Mouse (Mus musculus) MEL (cell line): ENCODE measurements at regions not wholly inside any gene's neighbourhood (a gene's known extent, or its start where the extent isn't known, plus 50 kb on each side); places are given as distances from the start of the nearest gene placed in this dataset.

Source experiments
- DNase-seq: peaks from one replicate; pipeline ENCODE4 v3.0.0; 2011; ENCODE audit warnings: low read depth, low spot score
- H3K27ac ChIP-seq: 2 replicates; pipeline ENCODE4 v1.5.1; 2012; ENCODE audit warnings: low read depth, mild to moderate bottlenecking, control low read depth, low read length, moderate library complexity; ENCODE audit not compliant: control insufficient read depth
- H3K27me3 ChIP-seq, 2 experiments: fragments of 150-350 bp in 1 of 2; sonication (generic) in 1 of 2; 2 replicates each; pipeline ENCODE4 v1.6.1; 2012; ENCODE audit warnings: low read length in 2 of 2, mild to moderate bottlenecking in 2 of 2, improper control_type of control experiment in 1 of 2, moderate library complexity in 1 of 2; ENCODE audit not compliant: insufficient read depth in 2 of 2, control insufficient read depth in 1 of 2
- H3K36me3 ChIP-seq, 2 experiments: 2 replicates each; pipeline ENCODE4 v1.6.1; 2012 to 2014; ENCODE audit warnings: low read length in 2 of 2, improper control_type of control experiment in 1 of 2, inconsistent platforms in 1 of 2, mild to moderate bottlenecking in 1 of 2; ENCODE audit not compliant: insufficient read depth in 2 of 2, control insufficient read depth in 1 of 2
- H3K4me1 ChIP-seq, 2 experiments: fragments of 150-350 bp in 1 of 2; sonication (generic) in 1 of 2; 2 replicates each; pipeline ENCODE4 v1.6.1; 2012; ENCODE audit warnings: low read length in 2 of 2, improper control_type of control experiment in 1 of 2, mild to moderate bottlenecking in 1 of 2; ENCODE audit not compliant: insufficient read depth in 2 of 2, control insufficient read depth in 1 of 2
- H3K4me3 ChIP-seq, 2 experiments: fragments of 150-350 bp in 1 of 2; sonication (generic) in 1 of 2; 2 replicates each; pipeline ENCODE4 v1.5.1; 2012; ENCODE audit warnings: low read depth in 2 of 2, low read length in 2 of 2, mild to moderate bottlenecking in 2 of 2, moderate library complexity in 2 of 2, control low read depth in 1 of 2, improper control_type of control experiment in 1 of 2; ENCODE audit not compliant: control insufficient read depth in 1 of 2, insufficient read depth in 1 of 2
- H3K79me2 ChIP-seq: 2 replicates; pipeline ENCODE4 v1.6.1; 2012; ENCODE audit warnings: mild to moderate bottlenecking, low read length, moderate library complexity; ENCODE audit not compliant: control insufficient read depth, poor library complexity, insufficient read depth
- H3K9ac ChIP-seq: 2 replicates; pipeline ENCODE4 v1.6.1; 2012; ENCODE audit warnings: low read depth, mild to moderate bottlenecking, control low read depth, low read length, moderate library complexity; ENCODE audit not compliant: control insufficient read depth, poor library complexity, severe bottlenecking
- H3K9me3 ChIP-seq: fragments of 150-350 bp; sonication (generic); replicated peaks from 2 replicates; pipeline ENCODE4 v1.6.1; 2012; ENCODE audit warnings: mild to moderate bottlenecking, low read length, improper control_type of control experiment, moderate library complexity; ENCODE audit not compliant: insufficient read depth
- BHLHE40 ChIP-seq: IDR thresholded peaks from 2 replicates; pipeline ENCODE4 v1.6.1; 2012; ENCODE audit warnings: low read depth, mild to moderate bottlenecking, inconsistent platforms, low read length, improper control_type of control experiment, borderline replicate concordance
- CHD2 ChIP-seq: IDR thresholded peaks from 2 replicates; pipeline ENCODE4 v1.6.1; 2011; ENCODE audit warnings: low read length, improper control_type of control experiment
- CTCF ChIP-seq, 3 experiments: IDR thresholded peaks in 2 of 3; conservative IDR thresholded peaks in 1 of 3; 2 replicates each; pipeline ENCODE4 v1.5.1; 2011 to 2012; ENCODE audit warnings: low read length in 3 of 3, low read depth in 2 of 3, mild to moderate bottlenecking in 2 of 3, improper control_type of control experiment in 1 of 3, inconsistent platforms in 1 of 3, mixed read lengths in 1 of 3, moderate library complexity in 1 of 3; ENCODE audit not compliant: control insufficient read depth in 1 of 3, insufficient read depth in 1 of 3, poor library complexity in 1 of 3, severe bottlenecking in 1 of 3
- E2F4 ChIP-seq: IDR thresholded peaks from 2 replicates; pipeline ENCODE4 v1.6.1; 2011; ENCODE audit warnings: low read depth, low read length, improper control_type of control experiment, borderline replicate concordance
- EP300 ChIP-seq, 2 experiments: IDR thresholded peaks; 2 replicates each; pipeline ENCODE4 v1.6.1; 2011; ENCODE audit warnings: improper control_type of control experiment in 2 of 2, low read length in 2 of 2, low read depth in 1 of 2, mild to moderate bottlenecking in 1 of 2
- ETS1 ChIP-seq: IDR thresholded peaks from 2 replicates; pipeline ENCODE4 v1.6.1; 2012; ENCODE audit warnings: low read depth, mild to moderate bottlenecking, inconsistent platforms, low read length, improper control_type of control experiment, moderate library complexity
- HCFC1 ChIP-seq: IDR thresholded peaks from 2 replicates; pipeline ENCODE4 v1.6.1; 2012; ENCODE audit warnings: low read depth, mild to moderate bottlenecking, inconsistent platforms, low read length, improper control_type of control experiment, moderate library complexity
- JUND ChIP-seq: IDR thresholded peaks from 2 replicates; pipeline ENCODE4 v1.6.1; 2011; ENCODE audit warnings: low read depth, mild to moderate bottlenecking, improper control_type of control experiment, low read length
- MAZ ChIP-seq: IDR thresholded peaks from 2 replicates; pipeline ENCODE4 v1.6.1; 2012; ENCODE audit warnings: low read depth, mild to moderate bottlenecking, inconsistent platforms, low read length, improper control_type of control experiment
- MXI1 ChIP-seq: IDR thresholded peaks from 2 replicates; pipeline ENCODE4 v1.6.1; 2011; ENCODE audit warnings: mild to moderate bottlenecking, low read depth, low read length, improper control_type of control experiment
- MYB ChIP-seq: IDR thresholded peaks from 2 replicates; pipeline ENCODE4 v1.6.1; 2011; ENCODE audit warnings: mild to moderate bottlenecking, low read depth, low read length, improper control_type of control experiment
- NELFE ChIP-seq: IDR thresholded peaks from 2 replicates; pipeline ENCODE4 v1.6.1; 2011; ENCODE audit warnings: low read depth, low read length, improper control_type of control experiment
- NRF1 ChIP-seq: IDR thresholded peaks from 2 replicates; pipeline ENCODE4 v1.6.1; 2014; ENCODE audit warnings: low read depth, mild to moderate bottlenecking, inconsistent platforms, low read length, improper control_type of control experiment, moderate library complexity; ENCODE audit not compliant: poor library complexity, insufficient read depth, severe bottlenecking
- POLR2A ChIP-seq, 2 experiments: IDR thresholded peaks; 2 replicates each; pipeline ENCODE4 v1.6.1; 2011 to 2012; ENCODE audit warnings: low read length in 2 of 2, mild to moderate bottlenecking in 2 of 2, control low read depth in 1 of 2, improper control_type of control experiment in 1 of 2, low read depth in 1 of 2, moderate library complexity in 1 of 2; ENCODE audit not compliant: control insufficient read depth in 1 of 2, insufficient read depth in 1 of 2, poor library complexity in 1 of 2
- POLR2AphosphoS5 ChIP-seq: IDR thresholded peaks from 2 replicates; pipeline ENCODE4 v1.6.1; 2012; ENCODE audit warnings: low read depth, borderline replicate concordance, mild to moderate bottlenecking, inconsistent platforms, low read length, moderate library complexity, mixed read lengths
- RAD21 ChIP-seq: IDR thresholded peaks from 2 replicates; pipeline ENCODE4 v1.6.1; 2011; ENCODE audit warnings: mild to moderate bottlenecking, low read depth, low read length, improper control_type of control experiment
- SIN3A ChIP-seq: IDR thresholded peaks from 2 replicates; pipeline ENCODE4 v1.6.1; 2012; ENCODE audit warnings: low read length, improper control_type of control experiment, inconsistent platforms
- TBP ChIP-seq: IDR thresholded peaks from 2 replicates; pipeline ENCODE4 v1.8.0; 2011; ENCODE audit warnings: low read depth, low read length, improper control_type of control experiment

DNA sequence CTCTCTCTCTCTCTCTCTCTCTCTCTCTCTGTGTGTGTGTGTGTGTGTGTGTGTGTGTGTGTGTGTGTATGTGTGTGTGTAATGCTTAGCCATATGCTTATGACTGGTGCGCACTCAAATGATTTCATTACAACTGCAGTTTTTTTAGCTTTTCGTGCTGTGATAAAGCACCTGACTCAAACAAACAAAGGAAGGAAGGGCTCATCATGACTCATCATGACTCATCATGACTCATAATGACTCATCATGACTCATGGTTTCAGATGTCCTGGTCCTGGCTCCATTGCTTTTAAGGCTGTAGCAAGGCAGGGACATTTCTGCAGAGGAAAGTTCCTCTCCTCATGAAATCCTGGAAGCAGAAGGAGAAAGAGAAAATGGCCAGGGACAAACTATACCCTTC is 302.9 kb downstream of the Foxa2 start:
- no peaks in the 10 kb centered on the region for H3K36me3 ChIP-seq
- no peaks in the 10 kb centered on the region for H3K27me3 ChIP-seq
- no peaks in the 10 kb centered on the region for H3K9me3 ChIP-seq
- no peak overlapping the region for H3K4me3 ChIP-seq
- no peak overlapping the region for H3K9ac ChIP-seq
- TF ChIP-seq POLR2A (IDR thresholded peaks at IDR 0.05; ENCODE audit: control insufficient read depth in 1 of 2, insufficient read depth in 1 of 2, low read depth in 1 of 2, low read length in 2 of 2, poor library complexity in 1 of 2) (no peak), MAZ (no peak), RAD21 (no peak), JUND (peak; percentile 96)
- H3K79me2 ChIP-seq, result no peaks in the 10 kb centered on the region
- DNase-seq, result peak; percentile 32
- H3K4me1 ChIP-seq, result no peaks in the 10 kb centered on the region
- H3K27ac ChIP-seq, result no peak overlapping the region

DNA sequence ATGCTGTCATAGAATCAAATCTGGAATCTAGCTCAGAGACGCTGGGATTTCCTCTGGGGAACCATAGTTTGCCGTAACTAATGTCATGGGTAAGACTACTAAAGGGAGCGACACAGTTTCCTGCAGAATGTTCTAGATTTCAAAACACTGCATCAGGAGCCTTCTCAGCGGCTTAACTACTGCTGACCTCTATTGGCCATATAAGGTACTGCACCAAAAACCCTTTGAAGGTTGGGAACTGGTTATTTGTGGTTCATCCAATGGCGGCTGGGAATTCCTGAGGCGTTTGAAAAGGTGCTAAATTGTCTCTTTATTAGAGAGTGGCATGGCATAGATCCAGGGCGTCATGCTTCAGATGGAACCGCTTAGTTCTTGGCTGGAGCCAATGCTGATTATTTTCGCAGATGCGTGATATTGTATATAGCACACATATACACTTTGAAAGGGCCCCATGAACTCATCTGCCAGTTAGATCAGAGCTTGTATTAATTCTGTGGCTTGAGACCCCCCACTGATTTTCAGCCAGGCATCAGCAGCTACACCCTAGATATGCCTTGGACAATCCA is 308.4 kb downstream of the Foxa2 start:
- Histone ChIP-seq H3K27me3 (no peaks in the 10 kb centered on the region), H3K27ac (no peak overlapping the region), H3K9ac (no peak overlapping the region), H3K79me2 (no peaks in the 10 kb centered on the region), H3K4me1 (no peaks in the 10 kb centered on the region), H3K9me3 (no peaks in the 10 kb centered on the region), H3K4me3 (no peak overlapping the region), H3K36me3 (no peaks in the 10 kb centered on the region)
- DNase-seq, result peak; percentile 28
- TF ChIP-seq RAD21 (peak; percentile 41), CTCF (IDR thresholded peaks at IDR 0.05 in 2 of 3, conservative IDR thresholded peaks at IDR 0.05 in 1 of 3; ENCODE audit: control insufficient read depth in 1 of 3, insufficient read depth in 1 of 3, low read depth in 2 of 3, low read length in 3 of 3, poor library complexity in 1 of 3, severe bottlenecking in 1 of 3) (peak; percentile 30 to 54 (median 52); a peak in 4 of 6 replicates), MXI1 (no peak)

DNA sequence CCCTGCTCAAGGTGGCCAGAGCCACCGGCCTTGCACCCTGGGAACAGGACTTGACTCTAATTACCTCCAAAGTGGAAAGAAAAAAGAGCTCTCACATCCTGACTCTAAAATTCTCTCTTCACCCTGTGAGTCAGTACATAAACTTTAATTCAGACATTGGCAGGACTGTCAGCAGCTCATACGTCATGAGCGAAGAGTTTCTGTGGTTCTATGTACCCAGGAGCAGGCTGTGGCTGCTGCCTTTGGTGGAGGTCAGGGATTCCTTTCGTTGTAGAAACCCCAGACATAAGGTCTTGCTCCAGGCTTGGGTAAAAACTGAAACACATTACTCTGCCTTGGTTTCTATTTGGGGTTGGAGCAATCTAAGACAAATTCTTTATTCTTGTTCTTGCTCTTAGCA is 319.4 kb downstream of the Foxa2 start:
- no peaks in the 10 kb centered on the region for H3K9me3 ChIP-seq
- no peak overlapping the region for H3K9ac ChIP-seq
- no peak overlapping the region for H3K4me3 ChIP-seq
- no peaks in the 10 kb centered on the region for H3K36me3 ChIP-seq
- no peak for DNase-seq
- TF ChIP-seq EP300 (IDR thresholded peaks at IDR 0.05; ENCODE audit: low read depth in 1 of 2, low read length in 2 of 2), result no peak
- no peak for TF ChIP-seq MAZ
- TF ChIP-seq NRF1, result no peak
- no peak for TF ChIP-seq JUND
- no peak for TF ChIP-seq TBP
- no peak for TF ChIP-seq POLR2A (IDR thresholded peaks at IDR 0.05; ENCODE audit: control insufficient read depth in 1 of 2, insufficient read depth in 1 of 2, low read depth in 1 of 2, low read length in 2 of 2, poor library complexity in 1 of 2)
- no peak for TF ChIP-seq BHLHE40
- TF ChIP-seq CHD2, result no peak
- no peak for TF ChIP-seq NELFE
- no peak for TF ChIP-seq E2F4
- TF ChIP-seq HCFC1, result no peak
- TF ChIP-seq MYB, result no peak
- no peak for TF ChIP-seq ETS1
- TF ChIP-seq SIN3A, result no peak
- TF ChIP-seq POLR2AphosphoS5, result no peak
- H3K4me1 ChIP-seq, result no peaks in the 10 kb centered on the region
- H3K27me3 ChIP-seq, result no peaks in the 10 kb centered on the region
- H3K27ac ChIP-seq, result no peak overlapping the region
- H3K79me2 ChIP-seq, result no peaks in the 10 kb centered on the region
